Mouse (Mus musculus): Measurements from ENCODE around the gene Lrba.
A peak's percentile ranks its signal among the peaks of the same experiment; 100 is the strongest.

Gene Lrba

DNA sequence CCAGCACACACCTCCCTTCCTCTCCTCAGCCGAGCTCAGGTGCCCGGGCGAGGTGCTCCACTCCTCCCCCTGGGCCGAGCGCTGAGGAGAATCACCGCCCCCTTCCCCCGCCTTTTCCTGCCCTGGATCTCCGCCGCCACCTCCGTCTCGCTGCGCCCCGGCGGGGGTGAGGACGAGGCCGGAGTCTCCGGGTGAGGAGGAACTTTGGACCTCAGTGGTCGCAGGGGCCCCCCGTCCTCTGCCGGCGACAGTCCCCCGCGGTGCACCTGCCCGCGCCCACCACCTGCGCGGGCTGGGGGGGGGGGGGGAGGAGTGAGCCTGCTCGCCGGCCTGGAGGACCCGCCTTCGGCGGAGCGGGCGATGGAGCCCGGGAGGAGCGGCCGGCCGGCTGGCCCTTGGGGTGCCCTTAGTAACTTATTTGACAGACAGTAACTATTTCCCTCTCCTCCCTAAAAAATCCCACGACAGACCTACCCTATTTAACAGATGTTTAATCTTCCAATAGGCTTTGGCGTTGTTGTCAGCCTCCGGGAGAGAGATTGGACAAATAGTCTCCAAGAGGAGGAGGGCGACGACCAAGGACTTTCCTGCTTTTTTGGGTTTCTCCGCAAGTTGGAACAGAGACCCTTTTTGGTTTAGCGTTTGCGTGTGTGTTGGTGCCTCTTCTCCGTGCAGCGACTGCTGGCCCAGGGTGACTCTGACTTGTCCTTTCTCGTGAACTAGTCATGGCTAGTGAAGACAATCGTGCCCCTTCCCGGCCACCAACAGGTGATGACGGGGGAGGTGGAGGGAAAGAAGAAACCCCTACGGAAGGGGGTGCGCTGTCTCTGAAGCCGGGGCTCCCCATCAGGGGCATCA, at the start of gene Lrba:
Lrba (plus strand) TSS at position 117 of the 858 bp plus-strand sequence.
- peak; percentile 83 for DNase-seq (ENCODE audit: inconsistent ontology term)

DNA sequence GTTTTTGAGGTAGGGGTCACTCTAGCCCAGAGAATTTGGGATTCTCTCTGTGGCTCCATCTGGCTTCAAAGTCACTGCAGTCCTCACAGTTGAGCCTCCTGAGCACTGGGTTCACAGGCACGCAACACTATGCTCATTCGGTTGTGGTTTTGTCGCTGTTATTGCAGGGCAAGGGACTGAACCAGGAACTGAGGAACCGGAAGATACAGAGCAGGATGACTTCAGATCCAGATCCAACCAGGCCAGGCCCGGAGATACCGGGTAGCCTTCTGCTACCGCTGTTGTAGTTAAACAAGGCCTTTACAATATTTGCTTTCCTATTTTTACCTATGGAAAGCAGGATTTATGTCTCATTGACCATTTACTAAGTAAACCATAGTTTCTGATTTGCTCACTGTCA, 44.8 kb upstream of the Lrba start:
- DNase-seq (ENCODE audit: inconsistent ontology term), result no peak

DNA sequence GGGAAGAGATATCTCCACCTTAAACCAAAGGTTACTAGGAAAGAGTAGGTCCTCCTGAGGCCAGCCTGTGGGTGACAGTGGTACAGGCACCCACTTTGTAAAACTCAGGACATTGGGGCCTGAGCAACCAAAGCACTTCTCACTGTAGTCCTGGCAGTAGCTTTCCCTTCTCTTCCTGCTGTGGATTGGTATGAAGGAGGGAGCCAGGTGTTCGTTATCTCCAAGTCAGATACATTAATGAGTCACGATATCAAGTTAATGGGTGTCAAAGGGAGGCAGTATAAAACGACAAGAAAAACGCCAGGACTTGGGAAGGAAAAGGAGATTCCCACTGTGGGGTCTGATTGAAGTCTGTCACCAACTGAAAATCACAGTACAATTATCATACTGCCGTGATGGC, 43.4 kb upstream of the Lrba start:
- no peak for DNase-seq (ENCODE audit: inconsistent ontology term)

DNA sequence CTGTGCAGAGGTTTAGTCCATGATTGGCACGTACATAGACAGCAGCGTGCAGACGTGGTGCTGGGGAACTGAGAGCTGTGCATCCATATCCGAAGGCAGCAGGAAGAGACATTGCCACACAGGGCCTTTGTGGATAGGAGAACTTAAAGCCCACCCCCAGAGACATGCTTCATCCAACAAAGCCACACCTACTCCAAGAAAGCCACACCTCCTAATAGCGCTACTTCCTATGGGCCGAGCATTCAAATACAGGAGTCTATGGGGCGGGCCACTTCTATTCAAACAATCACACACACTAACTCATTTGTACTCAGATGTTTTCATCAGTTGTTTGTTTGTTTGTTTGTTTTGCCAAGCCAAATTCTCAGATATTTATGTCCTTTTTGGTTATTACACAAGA, 39.9 kb upstream of the Lrba start:
- DNase-seq (ENCODE audit: inconsistent ontology term), result no peak

DNA sequence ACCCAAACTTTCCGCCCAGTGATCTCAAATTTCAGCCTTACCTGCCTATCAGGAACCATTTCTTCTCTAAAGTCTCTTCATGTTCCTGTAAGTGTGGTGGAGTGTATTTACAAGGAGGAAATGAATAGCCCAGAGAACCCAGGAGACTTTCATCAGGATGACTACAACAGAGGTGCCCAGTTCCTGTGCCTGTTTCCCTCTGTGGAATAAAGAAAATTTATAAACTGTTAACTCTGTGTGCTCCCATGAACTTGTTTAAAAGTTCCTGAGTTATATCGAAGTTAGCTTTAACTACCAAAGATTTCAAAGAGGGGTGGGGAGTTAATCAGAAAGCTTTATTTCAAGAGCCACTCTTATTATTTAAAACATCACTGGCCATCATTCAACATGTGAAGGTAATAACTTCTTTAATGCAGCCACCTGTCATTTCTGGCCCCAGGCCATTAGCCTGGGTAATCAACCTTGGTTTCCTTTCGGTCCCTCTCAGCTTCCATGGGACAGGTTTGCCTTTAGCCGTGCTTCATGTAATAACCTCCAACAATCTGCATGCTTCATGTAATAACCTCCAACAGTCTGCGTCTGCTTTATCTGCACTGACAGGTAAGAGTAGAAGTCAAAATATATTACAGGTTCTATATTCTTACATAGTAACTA, 36.6 kb upstream of the Lrba start:
- DNase-seq (ENCODE audit: inconsistent ontology term), result no peak

DNA sequence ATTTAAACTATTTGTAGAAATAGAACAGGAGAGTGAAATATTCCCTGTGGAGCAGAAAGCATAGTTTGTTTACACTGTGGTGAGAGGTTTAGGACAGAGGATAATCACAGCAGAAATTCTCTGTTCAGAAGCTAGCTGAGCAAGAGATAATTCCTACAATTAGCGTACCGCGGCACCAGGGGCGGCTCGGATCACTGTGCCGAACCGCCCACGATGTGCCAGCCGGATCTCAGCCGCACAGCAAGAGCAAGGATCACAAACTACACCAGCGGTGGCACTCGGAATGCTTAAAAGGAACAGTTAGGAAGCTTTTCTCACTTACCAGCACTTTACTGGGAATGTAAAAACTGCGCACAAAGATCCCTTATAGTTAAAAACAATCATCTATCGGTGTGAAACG, 28.5 kb upstream of the Lrba start:
- peak; percentile 8 for DNase-seq (ENCODE audit: inconsistent ontology term)

DNA sequence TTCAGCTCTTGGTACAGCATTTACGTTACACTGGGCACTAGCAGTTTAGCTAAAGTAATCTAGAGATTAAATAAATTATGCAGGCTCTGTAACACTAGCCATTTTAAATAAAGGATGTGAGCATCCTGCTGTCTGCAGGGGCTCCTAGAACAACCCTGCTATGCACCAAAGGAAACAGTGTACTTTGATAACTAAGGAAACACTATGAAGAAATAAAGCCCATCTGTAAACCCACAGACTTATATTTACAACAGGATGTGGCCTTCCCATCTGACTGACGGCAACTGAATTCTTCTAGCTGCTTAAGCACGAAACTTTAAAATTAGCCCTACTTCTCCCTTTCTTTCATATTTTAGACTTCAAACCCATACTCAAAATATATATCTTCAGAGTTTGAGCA, 28.0 kb upstream of the Lrba start:
- no peak for DNase-seq (ENCODE audit: inconsistent ontology term)

DNA sequence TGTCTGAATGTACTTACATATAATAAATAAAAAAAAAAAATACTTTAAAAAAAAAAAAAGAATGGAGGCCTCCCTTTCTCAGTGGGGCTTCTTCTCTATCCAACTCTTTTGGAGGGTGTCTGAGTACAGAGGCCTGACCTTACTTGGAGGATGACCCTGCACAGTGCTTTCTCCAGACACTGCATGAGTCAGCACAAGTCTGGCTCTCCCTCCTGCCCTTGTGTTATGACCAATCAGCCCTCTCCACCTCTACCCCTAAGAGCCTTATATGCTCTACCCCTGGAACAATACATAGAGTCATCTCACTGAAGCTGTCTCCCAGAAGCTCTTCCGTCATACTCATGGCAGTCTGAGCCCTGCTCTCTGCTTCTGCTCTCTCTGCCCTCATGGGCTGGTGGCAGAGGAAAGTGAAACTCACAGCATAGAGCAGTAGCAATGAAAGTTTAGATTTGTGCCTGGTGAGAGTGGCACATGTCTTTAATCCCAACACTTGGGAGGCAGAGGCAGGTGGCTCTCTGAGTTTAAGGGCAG, 22.8 kb upstream of the Lrba start:
- no peak for DNase-seq (ENCODE audit: inconsistent ontology term)

DNA sequence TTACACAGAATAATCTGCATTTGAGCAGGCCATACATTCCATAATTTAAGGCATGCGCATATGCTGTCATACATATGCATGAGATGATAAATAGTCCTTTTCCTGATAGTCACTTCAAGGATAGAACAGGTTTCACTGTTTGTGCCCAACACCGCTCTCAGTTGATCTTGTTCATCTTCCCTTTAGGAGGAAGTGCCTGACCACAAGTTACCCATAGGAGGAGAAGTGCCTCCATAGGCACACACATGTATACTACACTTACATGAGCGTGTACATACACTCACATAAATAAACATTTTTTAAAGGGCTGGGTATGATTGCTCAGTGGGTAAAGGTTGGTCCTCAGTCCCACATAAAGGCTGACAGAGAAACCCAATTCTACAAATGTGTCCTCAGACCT, 22.0 kb upstream of the Lrba start:
- DNase-seq (ENCODE audit: inconsistent ontology term), result no peak

DNA sequence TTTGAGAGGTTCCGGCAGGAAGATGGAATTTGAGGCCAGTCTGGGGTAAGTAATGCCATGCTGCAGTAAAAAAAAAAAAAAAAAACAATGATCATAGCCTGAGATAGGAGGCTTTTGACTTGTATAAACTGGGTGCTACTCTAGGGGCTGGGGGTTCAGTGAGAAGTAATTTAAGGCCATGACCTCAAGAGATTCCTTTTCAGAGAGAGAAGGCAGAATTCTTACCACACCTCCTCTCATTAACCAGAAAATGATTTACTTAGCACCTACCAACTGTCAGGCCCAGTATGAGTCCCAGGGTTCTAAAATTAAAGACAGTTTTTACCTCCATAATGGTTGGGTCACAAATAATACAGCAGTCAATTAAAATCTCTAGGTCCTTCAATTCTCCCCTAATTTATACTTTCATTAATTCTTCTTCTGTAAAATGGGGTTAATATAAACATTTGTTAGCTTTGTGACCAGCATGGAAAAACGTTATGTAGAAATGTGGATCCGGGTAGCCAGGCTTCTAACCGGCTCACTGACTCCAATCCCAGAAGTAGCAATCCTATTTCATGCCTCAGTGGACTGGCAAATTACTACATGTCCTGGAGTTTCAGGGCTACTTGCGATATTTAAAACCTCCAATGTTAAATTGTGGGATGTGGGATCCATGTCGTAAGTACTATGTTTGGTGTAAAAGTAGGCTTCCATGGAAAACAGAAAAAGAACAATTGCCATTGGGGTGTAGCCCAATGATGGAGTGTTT, 19.7 kb upstream of the Lrba start:
- DNase-seq (ENCODE audit: inconsistent ontology term), result no peak

DNA sequence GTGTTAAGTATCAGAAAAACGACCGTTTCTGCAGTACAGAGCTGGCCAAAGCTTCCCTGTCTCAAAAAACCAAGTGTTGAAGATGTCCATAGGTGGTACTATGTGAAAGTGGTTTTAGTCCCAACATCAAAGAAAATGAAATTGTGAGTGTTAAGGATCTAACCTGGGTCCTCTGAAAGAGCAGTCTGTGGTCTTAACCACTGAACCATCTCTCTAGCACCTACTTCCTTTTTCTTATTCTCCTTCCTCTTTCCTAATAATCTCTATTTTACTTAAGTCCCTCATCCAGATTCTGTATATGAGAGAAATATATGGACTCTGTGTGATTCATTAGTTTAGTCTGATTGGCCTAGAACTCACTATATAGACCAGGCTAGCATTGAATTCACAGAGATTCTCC, 17.9 kb upstream of the Lrba start:
- no peak for DNase-seq (ENCODE audit: inconsistent ontology term)

DNA sequence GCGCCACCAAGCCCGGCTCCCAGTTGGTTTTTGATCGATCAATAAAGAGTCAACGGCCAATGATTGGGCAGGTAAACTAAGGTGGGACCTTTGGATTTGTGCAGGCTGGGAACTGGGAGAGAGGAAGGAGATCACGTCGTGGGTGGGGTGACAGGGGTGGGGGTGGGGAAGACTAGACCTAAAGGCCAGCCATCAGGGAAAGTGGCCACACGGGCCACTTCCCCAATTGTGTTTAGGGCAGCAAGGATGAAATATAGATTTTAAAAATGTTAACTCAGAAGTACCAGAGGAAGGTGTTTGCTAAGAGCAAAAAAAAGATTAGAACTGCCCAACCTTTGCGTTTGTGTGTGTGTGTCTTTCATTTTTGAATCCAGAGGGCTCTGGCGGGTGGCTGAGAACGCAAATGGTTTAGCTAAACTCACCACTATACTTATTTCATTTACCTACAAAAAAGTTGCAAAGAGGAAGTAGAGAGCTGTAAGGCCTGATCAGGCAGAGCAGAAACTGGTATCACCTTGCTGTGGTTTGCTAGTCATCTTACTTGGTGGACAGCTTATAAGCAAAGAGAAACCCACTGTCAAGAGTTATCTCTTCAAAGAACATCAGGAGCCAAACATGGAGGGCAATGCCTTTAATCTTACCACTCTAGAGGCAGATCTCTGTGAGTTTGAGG, 14.1 kb upstream of the Lrba start:
- DNase-seq (ENCODE audit: inconsistent ontology term), result no peak

DNA sequence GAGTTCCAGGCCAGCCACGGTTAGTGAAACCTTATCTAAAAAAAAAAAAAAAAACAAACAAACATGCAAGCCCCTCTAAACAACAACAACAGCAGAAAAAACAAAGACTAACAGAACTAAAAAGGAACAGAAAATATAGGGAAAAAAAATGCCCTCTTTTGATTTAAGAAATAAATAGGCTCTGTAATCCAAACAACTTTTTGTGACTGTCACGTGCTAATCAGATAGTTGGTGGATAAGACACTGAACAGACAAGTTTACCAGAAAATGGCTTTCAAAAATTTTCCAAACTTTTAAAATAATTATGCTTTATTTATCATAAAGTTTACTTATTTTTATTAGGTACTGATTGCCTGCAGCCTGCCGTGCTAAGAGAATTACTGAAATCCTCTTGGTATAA, 13.5 kb upstream of the Lrba start:
- no peak for DNase-seq (ENCODE audit: inconsistent ontology term)

DNA sequence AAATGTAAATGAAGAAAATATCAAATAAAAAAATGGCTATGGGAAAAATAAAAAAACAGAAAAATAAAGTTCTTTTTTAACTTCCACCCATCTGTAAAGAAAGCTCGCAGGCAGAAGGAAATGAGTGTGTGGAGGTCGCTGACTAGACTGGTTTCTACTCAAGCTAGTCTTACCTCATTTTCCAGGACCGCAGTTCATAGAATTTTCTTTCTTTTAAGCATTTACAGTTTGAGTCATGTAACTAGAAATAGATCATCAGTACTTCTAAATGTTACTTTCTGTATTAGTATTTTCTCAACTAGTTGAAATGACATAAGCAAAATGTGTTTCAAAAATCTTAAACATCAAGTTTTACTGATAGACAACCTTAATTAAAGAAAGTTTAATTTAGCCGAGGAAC, 10.2 kb upstream of the Lrba start:
- DNase-seq (ENCODE audit: inconsistent ontology term), result no peak

DNA sequence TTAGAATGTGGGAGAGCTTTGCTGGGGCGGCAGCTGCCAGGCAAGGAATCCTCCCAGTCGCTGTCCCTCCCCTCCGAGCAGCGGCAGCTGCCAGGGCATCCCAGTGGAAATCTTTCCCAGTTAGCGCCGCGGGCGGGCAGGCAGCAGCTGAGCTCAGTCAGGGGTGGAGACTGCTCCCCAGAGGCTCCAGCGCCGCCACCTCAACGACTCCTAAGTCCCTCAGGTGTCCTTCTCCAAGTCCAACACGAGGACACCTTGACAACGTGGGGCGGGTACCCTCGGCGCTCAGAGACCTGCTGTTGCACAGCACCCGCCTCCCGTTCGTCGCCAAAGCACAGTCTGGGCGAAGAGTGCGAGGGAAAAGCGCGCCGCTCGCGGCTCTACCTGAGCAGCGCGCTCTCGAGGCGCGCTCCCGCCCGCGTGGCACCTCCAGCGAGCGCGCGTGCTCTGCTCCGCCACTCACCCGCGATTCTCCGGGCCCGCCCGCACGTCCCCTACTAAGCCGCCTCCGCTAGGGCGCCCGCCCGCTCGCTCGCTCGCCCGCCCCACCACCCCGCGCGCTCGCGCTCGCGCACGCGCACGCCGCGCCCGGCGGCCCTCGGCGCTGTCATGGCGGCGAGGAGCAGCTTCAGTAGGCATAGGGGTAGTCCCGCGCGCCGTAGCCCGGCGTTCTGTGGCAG, 706 bp upstream of the Lrba start:
- DNase-seq (ENCODE audit: inconsistent ontology term), result peak; percentile 92

DNA sequence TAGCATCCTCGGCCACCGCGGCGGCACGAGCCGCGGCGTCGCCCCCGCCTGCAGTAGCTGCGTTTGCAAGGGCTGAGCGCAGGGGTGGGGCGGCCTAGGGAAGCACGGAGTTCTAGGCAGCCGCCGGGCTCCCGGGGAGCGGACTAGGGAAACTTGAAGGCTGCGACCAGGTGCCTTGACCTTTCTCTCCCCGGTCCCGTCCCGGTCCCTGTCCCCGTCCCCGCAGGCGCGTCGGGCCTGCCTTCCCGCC, 241 bp upstream of the Lrba start:
- no peak for DNase-seq (ENCODE audit: inconsistent ontology term)

DNA sequence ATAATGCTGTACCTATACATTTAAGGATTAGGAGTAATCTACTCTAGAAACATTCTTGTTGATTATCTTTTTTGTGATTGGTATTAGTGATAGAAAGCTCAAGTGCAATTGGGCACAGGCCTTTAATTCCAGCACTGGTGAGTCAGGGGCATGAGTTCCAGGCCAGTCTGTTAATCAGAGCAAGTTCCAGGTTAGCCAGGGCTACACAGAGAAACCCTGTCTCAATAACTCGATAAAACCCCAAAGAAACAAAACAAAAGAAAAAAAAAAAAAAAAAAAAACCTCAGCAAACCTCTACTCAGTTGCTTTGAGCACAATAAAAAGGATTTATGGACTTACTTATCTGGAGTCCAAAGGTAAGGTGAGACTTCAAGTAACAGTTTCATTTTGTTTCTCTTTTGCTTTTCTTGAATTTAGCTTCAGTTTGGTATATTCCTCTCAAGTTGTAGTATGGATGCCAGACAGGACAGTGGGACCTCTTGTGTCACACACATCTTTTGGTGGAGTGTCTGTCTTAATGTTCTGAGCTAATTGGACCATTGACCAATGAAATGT, 7.1 kb downstream of the Lrba start:
- DNase-seq (ENCODE audit: inconsistent ontology term), result no peak

DNA sequence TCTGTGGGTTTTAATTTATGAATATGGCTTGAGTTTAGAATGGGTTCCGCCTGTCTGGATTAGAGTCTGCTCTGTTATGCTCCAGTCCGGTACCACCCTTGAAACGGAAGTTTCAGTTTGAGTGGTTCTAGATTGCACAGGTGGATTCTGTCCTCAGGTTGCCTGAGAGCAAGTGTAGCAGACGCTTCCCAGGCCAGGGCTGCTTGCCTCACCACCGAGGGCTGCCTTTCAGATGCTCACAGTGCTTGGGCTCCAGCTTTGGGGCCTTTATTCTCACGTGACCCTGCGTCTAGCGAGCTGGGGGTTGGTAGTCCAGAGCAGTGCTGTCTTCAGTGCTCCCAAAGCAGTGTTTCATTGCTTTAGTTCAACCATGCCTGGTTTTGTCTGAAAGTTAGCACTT, 22.7 kb downstream of the Lrba start:
- no peak for DNase-seq (ENCODE audit: inconsistent ontology term)

DNA sequence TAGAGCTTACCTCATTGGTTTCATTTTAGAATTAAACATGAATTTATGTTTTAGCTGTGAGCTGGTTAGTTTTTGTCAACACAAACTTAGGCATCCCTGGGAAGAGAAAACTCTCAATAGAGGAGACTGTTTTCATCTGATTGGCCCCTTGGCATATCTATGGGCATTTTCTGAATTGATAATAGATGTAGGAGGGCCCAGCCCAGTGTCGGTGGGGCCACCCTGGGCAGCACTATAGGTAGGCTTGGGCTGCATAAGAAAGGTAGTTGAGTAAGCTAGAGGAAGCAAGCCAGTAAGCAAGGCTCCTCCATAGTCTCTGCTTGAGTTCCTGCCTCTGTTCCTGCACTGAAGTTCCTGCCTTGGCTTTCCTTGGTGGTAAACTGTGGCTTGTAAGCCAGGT, 26.7 kb downstream of the Lrba start:
- no peak for DNase-seq (ENCODE audit: inconsistent ontology term)

DNA sequence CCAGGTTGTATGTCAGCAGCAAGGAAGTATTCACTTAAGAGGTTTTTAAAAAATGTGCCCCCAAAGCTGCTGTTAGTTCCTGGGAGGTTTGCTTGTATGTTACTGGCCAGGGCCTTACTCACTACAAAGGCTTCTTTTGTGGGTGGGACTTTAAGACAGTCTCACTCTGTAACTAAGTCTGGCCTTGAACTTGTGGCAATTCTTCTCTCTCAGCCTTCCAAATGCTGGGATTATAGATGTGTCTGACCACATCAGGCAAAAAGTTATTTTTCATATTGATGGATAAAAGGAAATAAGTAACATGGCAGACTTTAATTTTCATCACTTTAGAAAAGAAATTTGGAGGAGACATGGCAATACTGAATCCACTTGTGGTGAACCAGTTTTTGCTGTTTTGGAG, 28.1 kb downstream of the Lrba start:
- DNase-seq (ENCODE audit: inconsistent ontology term), result no peak

DNA sequence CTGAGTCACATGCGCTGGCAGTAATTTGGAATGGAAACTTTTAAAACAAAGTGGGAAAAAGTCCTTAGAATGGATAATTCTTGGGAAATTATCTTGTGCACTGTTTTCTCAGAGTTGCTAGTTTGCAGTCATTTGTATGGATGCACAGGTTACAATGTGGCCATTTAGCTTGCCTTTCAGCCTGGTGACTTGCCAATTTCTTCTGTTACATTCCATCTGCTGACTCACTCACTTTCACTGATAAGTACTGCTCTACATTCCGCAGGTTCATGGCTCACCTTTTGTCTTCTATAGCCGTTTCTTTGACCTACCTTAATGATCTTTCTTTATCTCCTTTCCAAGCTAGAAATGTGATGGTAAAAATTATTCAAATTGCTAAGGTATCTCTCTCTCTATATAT, 28.6 kb downstream of the Lrba start:
- DNase-seq (ENCODE audit: inconsistent ontology term), result peak; percentile 50

All from Muller cell, postnatal 12 days (primary cell).